Mouse (Mus musculus) gastrocnemius, adult 8-10 months (tissue): ENCODE results near the gene Gm42906. TPM values are rescaled to one million over a fixed set of nuclear protein-coding genes. Genes with fewer than 3 reads are reported as not detected.

ENCODE experiments used
- DNase-seq, 2 experiments: peaks; one replicate each; pipeline ENCODE4 v3.0.0; 2022; ENCODE audit warnings: low spot score in 2 of 2
- total RNA-seq, 4 experiments: library from RNA; stranded (reverse); gene quantifications; 2 replicates each; pipeline ENCODE4 v1.2.4; 2022

Gm42906 gene
- total RNA-seq, 4 experiments from 2014 or later: 1.4 to 1.7 TPM; not detected in 2

DNA sequence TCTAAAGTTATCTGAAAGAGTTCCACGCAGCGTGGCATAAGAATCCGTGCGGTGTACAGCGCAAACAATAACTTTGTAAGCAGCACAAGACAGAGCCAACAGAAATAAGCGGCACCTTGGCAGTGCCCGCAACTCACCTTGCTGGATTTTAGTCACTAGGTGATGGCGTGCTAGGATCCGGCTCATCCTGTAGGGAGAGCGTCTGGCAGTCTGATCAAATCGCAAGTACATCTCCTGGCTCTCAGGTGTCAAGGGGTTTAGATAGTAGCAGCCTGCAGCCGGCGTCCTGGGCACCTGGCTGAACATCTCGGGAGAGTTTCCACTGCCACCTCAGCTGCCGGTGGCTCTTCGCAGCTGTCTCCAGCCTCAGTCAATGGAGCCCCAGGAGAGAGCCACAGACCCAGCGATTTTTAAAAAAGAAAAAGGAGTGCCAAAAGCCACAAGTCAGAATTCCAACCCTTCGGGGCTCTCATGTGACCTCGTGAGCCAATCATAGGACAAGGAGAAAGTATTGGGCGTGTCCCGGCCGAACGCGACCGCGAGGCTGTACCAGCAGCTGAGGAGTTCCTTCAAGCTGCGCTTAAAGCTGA is 238.1 kb downstream of the Gm42906 start:
- DNase-seq: peak; percentile 37 to 48

DNA sequence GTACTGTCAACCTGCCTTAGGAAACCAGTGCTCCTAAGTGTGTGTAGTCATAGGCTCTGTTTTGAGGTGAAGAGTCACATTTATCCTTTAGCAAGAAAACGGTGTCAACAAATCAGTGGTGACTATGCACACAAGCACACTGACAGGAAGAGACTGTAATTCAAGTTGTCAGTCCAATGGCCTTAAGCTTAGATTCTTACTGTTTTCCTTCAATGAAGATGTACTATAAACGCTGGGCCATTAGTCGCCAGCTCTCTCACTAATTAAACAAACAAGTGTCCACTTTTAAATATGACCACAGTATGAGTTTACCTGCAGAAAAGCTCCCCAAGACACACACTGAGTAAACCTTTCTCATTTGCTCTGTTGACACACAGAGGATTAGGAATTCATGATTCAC is 238.6 kb downstream of the Gm42906 start:
- no peak for DNase-seq

DNA sequence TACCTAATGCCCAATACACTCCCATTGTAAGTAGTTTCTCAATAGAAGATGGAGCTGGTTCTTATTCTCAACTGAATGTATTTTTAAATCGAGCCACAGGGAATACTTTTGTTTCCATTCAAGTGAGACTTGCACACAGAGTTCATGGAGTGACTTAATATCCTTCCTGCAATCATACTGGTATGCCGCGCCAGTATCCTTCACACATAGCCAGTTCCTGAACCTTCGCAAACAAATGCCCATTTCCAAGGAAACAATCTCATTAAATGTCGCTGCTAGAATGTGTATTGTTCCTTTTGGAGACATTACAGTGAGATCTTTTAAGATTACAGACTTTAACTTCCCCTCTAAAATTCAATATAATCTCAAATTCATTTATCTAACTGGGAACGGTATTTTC is 239.3 kb downstream of the Gm42906 start:
- DNase-seq: no peak

DNA sequence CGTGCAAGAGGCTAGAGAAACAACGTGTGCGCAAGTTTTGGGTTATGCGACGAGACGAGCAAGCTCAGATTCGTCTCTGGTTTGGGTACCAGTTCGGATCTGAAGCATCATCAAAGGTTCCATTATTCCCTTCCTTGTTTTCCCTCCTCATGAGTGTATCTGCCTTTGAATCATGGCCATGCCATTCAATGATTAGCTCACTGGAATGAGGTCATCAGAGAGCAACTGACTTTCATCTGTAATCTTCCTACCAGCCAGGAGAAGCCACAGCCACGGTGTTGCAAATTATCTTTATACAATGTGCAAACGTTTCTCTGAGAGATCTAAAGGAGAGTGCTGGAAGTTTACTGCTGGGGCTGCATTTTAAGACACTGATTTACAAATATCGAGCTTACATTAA is 240.6 kb downstream of the Gm42906 start:
- no peak for DNase-seq

DNA sequence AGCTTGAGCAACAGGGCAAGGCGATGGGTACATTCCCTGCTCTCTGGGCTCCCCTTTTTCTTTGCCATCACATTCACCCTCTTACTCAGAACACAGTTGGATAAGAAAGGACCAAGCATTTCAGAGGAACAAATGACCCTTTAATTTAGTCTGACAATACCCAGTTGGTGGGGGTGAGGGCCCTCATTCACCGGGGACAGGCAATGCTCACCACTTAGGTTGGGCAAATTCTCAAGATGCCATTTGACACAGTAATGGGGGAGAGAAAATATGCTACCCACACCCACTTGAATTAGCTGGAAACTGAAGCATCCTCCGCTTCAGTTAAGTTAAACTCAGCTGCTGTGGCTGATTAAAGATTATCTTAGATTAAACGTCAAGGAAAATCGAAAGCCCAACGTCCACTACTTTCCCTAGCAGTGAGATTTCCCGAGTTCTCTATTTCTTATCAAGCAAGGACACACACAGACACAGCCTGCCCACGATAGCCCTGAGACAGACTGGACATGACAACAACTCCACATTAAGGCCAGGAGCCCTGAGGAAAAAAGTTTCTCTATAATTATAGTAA is 242.6 kb downstream of the Gm42906 start:
- DNase-seq: no peak

DNA sequence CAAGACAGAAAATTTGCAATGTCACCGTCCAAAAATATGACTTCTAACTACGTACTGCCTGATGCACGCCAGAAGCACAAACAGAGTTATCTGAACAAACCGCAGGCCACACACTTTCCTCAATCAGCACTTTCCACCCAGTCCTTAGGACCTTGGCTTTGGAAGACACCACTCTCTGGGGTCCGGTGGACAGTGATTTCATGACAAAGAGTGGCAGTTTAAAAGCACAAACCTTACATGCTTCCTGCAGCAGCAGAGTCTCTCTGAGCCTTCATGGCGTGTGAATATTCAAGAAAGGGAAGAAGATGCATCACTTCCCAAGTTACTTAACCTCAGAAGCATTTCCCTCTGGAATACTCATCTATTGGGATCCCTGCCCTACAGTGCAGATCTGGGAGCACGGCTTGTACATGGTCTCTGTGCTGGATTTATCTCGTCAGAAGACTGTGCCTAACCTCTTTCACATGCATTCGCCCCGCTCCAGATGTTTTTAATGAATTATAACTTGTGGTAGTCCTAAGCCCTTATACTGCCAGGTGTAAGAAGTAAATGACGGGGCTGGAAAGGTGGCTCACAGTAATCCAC is 244.2 kb downstream of the Gm42906 start:
- no peak for DNase-seq

DNA sequence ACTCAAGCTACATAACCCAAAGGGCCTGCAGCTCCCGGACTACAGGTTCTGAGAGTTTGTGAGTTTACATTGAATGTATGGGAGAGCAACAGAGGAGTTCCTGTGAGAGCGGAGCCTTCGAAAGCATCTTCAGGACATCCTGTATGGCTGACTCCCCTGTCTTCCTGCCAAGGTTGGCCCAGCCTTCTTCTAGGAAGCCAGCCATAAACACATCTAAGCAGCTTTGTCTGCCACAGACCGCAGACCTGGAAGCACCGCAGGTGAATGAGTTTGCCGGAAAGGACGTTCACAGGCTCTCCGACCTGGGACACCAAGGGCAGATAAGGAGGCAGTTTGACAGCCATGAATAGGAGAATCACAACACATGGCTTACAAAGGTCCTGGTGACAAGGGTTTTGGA is 246.7 kb downstream of the Gm42906 start:
- DNase-seq: no peak

DNA sequence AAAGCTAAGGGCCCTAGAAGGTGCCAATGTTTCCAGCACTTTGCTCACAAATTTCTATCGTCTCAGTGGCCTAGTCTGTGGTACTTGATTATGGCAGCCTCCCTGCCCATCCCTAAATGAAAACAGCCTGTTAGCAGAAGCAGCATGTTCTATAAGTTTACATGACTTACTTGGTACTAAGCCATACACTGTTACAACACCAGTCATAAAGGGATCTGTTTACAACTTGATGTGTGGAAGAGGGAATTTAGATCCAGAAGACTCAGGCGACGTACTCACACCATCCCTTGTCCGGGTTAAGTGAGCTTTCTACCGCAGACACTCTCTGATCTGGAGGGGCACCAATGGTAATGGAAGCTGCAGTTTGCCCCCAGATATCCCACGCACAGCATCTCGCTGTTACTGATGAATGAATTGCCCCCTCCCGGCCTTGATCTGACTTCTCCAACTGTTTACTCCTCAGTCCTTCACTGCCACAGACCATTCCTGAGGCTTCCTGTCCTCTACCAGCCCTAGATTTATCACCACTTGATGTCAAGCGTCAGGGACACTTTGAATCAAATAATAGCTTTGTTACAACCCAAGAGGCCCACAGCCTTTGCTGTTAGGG is 247.7 kb downstream of the Gm42906 start:
- no peak for DNase-seq

DNA sequence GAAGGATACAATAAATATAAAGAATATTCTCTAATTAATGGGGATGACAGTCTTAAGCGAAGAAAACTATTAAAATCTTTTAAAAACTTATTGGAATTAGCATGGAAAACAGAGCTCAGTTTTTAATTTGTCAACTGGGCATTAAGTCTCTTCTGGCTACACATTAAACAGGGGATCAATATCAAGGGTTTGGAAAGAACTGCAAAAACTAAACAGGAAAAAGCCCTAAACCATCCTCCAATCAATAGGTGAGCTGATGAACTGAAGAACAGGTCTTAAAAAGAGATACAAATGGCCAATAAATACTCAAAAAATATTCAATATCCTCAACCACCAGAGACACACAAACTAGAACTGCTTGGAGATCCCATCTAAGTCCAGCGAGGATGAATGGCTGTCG is 250.8 kb downstream of the Gm42906 start:
- DNase-seq: no peak

DNA sequence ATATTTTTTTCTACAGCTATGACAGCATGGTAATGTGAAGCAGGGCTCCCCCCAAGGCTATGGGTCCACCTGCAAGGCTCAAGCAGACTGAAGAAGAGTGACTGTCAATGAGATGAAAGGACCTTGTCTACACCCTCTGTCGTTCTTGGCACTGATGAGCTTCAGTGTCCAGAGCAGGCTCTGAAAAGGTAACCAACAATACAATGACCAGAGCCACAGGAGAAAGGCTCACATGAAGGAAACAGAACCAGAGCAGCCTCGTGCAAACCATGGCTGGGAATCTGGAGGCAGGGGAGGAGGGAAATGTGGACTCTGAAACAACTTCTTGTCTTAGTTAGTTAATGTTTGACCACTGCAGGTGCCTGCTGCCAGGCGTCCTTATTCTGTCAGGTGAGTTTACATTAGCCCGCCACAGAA is 252.1 kb downstream of the Gm42906 start:
- DNase-seq: no peak

DNA sequence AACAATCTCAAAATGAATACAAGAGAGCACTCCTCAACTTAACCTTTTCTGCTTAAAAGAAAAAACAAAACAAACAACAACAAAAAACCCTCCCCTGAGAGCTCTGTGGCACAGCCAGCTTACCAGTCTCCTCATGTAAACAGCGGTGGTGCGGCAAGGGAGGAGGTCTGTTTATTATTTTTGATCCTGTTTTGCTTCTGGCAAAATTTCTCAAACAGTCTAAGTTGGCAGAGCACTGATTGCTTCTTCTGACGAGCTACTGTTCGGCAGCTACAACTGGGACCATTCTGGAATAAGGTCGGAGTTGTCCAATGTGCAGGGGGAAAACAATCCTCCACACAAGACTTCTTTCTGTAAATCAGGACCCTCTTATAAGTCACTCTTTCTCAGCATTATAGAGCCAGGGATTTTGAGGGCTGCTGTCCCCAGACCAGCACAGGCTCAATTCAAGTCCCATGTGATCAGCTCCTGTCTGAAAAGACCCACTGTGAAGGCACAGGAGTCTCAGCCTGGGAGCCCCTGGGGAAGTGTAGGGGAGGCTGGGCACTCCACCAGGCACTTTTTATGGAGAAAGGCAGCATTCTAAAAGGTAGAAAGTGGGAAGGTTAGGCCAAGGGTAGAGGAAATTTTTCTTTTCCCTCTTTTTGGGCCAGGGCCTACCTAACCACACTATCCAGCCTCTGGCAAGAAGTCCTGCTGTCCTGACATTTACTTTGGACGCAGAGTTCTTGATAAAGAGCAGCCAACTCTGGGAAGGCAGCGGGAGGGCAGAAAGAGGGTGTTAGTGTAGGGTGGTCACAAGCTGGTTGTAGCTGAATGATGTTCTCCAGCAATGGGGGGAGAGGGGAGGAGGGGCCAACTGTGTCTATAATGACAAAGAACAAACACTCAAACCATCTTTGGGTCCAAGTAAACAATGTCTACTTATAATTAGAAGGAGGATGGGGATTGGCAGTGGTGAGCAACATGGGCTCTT is 253.2 kb downstream of the Gm42906 start:
- DNase-seq: no peak

DNA sequence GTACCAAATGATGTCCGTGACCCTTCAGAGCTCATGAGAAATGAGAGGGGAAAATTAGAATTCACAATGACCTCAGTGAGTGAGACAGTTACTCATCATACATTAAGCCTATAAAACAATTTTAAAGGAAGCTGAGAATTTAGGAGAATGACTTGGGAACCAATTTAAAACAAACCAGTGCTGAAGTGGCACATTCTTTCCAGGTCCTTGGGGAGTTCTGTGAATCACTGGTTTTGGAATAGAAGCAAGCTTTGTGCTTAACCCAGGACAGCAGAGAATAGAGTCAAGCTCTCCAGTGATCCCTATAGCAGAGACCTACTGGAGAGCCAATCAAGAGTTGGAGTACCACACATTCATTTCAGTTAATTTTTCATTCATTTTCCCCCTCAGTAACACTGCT is 254.2 kb downstream of the Gm42906 start:
- DNase-seq: no peak

DNA sequence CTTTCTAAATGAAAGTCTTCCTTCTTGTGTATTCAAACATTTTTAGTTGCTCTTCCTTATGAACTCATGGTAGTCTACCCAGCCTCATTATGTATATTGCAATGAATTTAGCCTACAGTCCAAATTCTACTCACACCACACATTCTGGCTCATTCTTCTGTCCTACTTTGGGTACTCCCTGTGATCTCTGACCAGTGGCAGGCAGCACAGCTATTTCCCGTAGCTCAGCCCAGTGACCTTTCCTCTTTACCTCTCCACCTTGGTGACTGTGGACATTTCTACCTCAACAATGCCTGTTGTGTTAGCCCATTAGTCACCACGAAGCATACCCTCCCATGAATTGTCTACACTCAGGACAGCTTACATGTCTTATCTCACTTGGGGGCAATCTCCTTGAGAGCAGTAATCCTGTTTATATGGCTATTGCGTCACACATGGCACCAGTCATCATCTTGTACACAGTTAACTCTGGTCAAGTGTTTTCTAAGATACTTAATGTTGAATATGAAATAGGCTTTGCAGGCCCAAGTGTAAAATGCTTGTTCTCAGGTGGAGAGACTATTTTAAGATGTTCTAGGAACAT is 257.7 kb downstream of the Gm42906 start:
- DNase-seq: no peak

DNA sequence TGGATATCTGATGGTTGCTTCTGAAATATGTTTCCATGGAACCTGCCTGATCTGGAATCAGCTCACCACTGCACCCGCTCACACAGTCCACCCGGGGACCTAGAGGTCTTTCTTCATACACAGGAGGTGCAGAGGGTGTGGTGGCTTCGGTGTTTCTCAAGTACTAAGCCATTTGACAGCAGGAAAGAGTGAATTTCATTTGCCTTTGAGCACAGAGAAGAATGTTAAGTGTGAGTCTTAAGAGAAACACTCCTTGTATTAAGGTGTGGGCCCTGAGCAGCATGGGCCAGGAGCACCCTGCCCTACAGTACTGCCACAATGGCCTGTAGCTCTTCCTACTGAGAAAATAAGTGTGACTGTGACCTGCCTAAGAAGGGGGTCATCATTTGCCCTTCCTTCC is 259.8 kb downstream of the Gm42906 start:
- DNase-seq: no peak

DNA sequence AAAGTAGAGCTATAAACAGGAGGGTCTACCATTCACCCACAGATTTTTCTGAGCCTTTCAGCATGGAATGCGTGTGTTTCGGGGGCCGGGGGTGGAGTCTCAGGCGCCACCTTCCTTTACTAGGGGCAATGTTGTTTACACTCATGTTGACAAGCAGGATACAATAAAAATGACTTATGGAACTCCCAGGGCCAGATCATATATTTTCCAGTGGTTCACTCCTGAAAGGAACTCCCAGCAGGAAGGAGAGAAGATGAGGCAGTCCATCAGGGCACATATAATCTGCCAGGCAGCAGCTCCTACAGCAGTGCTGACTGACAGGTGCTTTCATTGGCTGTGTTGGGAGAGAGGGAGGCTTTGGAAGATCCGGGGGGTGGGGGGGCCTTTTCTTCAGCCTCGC is 260.3 kb downstream of the Gm42906 start:
- DNase-seq: no peak

DNA sequence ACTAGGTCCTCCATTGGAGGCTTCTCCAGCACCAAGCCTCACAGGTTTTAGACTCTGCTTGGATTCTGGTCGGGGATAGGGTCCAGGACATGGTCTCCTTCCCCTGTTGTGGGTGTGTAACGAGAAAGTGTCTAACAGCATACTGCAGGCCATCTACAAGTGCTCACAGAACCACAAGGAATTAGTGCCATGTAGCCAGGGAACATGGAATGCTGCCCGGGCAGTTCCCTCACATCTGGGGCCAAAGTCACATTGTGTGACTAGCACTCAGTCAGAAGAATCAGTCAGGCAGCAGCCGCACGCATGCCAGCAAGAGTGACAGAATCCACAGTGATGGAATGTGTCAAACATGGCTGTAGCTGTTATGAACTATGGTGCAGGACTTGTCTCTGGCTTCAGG is 261.7 kb downstream of the Gm42906 start:
- no peak for DNase-seq

DNA sequence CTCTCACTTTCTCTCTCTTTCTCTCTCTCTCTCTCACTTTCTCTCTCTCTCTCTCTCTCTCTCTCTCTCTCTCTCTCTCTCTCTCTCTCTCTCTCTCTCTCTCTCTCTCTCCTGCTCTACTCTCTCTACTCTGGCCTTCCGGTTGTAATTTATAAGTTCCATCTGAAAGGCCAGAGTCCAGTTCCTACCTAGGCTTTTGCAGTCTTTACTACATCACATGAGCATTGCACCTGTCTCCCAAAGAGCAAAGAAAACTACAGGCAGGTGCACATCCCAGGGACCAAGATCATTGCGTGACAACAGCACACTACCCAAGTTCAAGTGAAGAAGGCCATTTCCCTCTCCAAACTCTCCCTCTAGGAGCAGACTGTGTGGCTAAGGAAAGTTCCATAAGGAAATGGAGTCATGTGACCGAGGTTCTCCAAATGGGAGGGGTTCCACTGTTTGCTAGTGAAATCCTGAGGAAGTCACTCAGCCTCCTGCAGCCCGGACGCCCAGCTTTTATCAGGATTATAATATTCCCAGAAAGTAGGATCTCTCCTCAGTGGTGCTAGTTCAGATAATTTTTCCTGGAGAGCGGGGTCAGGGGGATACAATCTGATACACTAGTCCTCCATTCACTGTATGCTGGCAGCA is 262.5 kb downstream of the Gm42906 start:
- DNase-seq: no peak

DNA sequence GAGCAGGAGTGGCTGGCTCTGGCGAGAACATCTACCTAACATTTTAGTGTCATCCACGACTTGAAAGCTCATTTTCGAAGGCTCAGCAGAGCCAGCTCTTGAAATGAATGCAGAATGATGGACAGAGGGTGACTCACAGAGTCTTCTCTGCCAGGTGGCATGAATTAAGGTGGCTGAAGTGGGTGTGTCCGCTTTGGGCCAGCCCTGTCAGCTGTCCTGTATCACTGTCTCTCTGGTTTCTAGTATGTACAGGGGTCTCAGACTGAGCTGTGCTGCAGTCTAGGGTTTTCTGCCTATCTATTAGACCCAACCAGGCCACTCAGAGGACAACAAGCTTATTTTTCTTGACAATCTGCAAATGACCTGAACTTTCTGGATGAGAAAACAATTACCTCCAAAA is 263.1 kb downstream of the Gm42906 start:
- no peak for DNase-seq

DNA sequence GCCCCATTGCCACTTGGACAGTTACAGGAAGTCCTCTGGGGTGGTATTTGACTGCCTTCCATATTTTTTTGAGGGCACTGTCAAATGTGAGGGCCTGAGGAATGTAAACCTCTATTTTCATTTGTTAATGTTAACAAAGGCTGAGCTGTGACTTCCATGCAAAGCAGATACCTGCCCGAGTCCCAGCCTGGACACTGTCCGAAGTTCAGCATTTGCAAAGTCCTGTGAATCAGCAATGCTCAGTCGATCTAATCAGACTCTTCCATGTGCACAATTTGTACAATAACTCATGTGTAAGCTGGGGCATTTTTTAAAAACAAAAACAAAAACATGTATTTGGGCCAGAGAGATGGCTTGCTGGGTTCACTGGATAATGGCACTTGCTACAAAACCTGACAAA is 265.3 kb downstream of the Gm42906 start:
- DNase-seq: no peak

DNA sequence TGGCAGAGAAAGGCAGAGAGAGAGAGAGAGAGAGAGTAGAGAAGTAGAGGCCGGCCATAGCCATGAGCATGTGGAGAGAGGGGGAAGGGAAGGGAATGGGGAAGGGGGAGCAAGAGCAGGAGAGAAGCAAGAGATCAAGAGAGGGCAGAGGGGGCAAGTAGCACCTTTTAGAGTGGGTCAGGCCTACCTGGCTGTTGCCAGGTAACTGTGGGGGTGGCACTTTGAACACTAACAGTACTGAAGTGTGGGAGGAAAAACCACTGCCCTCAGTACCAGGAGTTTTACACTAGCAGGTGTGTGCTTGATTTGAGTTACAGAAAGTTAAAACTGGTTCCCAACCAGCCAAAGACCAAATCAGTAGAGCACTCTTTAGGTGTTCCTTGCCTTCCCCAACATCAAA is 272.7 kb downstream of the Gm42906 start:
- no peak for DNase-seq

DNA sequence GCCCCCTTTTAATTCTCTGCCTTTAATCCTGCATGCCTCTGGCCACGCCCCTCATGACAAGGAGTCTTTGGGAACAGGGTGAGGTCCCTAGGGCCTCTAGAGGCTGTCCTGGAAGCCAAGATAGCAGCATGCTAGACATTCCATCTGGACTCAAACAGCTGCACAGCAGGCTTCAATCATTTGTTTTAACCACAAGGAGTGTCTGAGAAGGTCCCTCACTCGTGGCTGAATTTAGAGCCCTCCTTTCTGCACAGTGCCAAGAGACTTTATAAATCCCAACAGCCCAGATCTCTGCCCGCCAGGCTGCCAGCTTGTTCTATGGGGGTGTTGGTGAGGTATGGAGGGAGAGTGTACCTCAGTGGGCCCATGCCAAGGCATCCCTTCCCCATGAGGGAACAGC is 273.2 kb downstream of the Gm42906 start:
- peak; percentile 12 to 24 for DNase-seq
